Mouse (Mus musculus): ENCODE measurements around the gene Abca6.

The Abca6 gene

GRCm38 (mm10) chr11:110196561-110197306 lies 54.8 kb downstream of the Abca6 start:
- no peak for DNase-seq (ENCODE audit: low spot score)

GRCm38 (mm10) chr11:110195310-110195709 lies 56.3 kb downstream of the Abca6 start:
- DNase-seq (ENCODE audit: low spot score): no peak

- DNase-seq (ENCODE audit: low spot score): no peak
Measured at GRCm38 (mm10) chr11:110171212-110171611, 80.4 kb downstream of the Abca6 start.

- DNase-seq (ENCODE audit: low spot score): no peak
Measured at GRCm38 (mm10) chr11:110167459-110168251, 83.9 kb downstream of the Abca6 start, which contains the start of gene Abca9. TSS of gene Abca9 (minus strand) at chr11:110168196.

GRCm38 (mm10) chr11:110165822-110166221 lies 85.8 kb downstream of the Abca6 start:
- no peak for DNase-seq (ENCODE audit: low spot score)

GRCm38 (mm10) chr11:110165409-110165808 lies 86.2 kb downstream of the Abca6 start:
- no peak for DNase-seq (ENCODE audit: low spot score)

GRCm38 (mm10) chr11:110157059-110157458 lies 94.5 kb downstream of the Abca6 start:
- no peak for DNase-seq (ENCODE audit: low spot score)

GRCm38 (mm10) chr11:110155985-110156384 lies 95.6 kb downstream of the Abca6 start:
- no peak for DNase-seq (ENCODE audit: low spot score)

- no peak for DNase-seq (ENCODE audit: low spot score)
Measured at GRCm38 (mm10) chr11:110147640-110148039, 103.9 kb downstream of the Abca6 start.

- no peak for DNase-seq (ENCODE audit: low spot score)
Measured at GRCm38 (mm10) chr11:110145421-110145820, 106.2 kb downstream of the Abca6 start.

- no peak for DNase-seq (ENCODE audit: low spot score)
Measured at GRCm38 (mm10) chr11:110130760-110131159, 120.8 kb downstream of the Abca6 start.

Data from left cerebral cortex, adult 11 months (tissue).